Mouse (Mus musculus) lung, postnatal 0 days (tissue): Measurements from ENCODE around the gene Dazap2.

Experiments used
- CTCF ChIP-seq: IDR thresholded peaks from 2 replicates; pipeline ENCODE4 v1.5.1; 2016; ENCODE audit warnings: antibody characterized with exemption, mild to moderate bottlenecking
- EP300 ChIP-seq: IDR thresholded peaks from 2 replicates; pipeline ENCODE4 v1.6.1; 2016; ENCODE audit warnings: antibody characterized with exemption, mild to moderate bottlenecking, control low read depth

DNA sequence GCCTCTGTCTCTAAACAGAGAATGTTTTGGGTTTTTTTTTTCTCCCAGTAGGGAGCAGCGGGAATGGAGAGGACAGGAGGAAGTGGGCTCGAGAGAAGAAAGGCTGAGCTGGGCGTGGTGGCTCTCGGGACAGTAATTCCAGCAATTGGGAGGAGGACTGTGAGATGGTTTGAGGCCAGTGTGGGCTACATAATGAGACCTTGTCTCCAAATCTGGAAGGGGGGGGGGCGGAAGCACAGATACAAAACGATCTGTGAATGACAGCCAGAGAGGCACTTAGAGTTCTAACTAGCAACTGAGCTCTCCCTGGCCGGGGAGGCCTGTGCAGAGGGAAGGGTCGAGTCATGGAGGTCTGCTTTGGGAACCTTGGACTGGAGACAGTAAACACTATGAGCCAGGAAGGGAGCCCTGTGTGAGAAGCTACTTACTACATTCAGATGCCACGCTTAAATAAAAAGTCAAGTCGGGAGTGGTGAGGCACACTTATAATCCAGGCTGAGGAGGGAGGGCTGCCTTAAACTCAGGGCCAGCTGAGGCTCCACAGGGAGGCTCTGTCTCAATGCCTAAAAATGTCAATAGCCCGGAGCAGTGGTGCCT, 12.7 kb downstream of the Dazap2 start:
- TF ChIP-seq CTCF (no peak), EP300 (peak; percentile 7; the same call in 1 of the 2 replicates)
